Mouse (Mus musculus) c-Kit-positive CD71-positive TER-119-negative erythroid progenitor cells, embryonic 14.5 days (primary cell): ENCODE data around the gene Traf3ip1.

Experiments
- DNase-seq: peaks from one replicate; pipeline ENCODE4 v3.0.0-alpha.2; 2013; ENCODE audit warnings: low read depth

The Traf3ip1 gene

DNA sequence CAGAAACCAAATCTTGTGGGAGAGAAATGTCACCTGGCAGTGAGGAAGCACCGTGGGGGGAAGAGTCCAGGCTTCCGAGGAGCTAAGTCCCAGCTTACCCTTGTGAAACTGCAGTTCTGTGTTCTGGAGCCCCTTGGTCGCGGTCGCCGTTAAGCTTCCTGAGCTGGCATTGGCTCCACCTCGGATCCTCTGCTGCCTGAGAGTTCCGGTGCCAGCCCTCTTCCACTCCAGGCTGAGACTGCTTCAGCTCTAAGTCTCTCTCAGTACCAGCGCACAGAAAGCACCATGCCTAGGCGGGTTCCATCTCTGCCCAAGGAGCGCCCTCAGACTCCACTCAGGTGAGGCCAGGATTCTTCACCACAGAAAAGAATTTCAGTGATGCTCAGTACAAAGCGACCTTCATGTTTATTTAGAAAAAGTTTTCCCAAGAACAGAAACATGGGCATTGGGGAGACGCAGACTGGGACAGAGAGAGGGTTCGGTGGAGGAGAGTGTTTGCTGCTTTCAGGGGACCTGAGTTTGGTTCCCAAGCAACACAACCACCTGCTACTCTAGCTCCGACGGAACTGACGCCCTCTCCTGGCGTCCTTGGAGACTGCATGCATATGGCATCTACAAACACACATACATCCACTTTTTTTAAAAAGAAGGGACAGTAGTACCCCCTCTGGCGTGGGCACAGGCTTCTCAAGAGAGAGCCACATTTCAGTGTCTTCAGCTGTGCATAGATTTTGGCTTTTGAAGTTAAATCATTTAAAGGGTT is 39.7 kb downstream of the Traf3ip1 start:
- no peak for DNase-seq

DNA sequence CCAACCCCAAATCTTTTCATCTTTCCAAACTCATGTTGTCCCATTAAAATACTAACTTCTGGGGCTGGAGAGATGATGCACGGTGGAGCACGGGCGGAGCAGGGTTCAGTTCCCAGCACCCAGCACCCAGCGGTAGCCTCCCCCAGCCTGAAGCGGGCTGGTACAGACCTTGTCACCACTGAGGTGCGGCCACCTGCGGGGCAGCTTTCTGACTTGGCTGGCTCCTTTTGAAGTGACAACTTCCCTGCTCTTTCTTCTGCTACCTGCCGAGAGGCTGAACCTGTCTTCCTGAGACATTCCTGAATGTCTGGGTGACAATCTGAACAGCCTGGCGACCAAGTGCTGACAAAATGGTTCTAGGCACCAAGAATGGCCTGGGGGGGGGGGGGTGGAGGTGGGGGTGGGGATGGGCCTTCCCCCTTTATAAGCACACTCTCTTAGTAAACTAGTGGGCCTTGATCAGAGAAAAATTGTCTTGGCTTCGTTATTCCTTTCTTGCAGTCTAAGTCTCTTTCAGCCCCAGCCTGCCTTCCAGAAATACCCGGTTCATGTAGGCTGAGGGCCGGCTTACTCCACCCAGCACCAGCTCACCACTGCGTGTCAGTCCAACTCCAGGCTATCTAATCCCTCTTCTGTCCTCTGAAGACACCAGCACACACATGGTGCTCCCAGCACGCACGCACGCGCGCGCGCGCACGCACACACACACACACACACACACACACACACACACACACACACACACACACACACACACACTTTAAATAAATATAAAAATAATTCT is 43.5 kb downstream of the Traf3ip1 start:
- DNase-seq: no peak

DNA sequence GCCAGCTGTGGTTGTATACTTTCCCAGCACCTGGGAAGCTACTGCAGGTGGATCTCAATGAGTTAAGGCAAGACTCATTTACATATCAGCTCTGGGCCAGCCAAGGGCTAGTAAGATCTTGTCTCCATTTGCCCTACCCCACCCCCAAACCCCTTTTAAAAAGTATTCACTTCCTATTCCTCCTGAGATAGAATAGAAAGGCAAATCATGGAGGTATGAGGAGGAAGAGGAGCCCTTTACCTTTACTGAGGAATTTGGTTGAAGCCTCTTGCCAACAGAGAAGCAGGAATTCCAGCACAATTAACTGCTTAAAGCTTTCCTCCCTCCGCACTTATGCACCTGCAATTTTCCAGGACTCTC is 44.1 kb downstream of the Traf3ip1 start:
- DNase-seq: no peak

DNA sequence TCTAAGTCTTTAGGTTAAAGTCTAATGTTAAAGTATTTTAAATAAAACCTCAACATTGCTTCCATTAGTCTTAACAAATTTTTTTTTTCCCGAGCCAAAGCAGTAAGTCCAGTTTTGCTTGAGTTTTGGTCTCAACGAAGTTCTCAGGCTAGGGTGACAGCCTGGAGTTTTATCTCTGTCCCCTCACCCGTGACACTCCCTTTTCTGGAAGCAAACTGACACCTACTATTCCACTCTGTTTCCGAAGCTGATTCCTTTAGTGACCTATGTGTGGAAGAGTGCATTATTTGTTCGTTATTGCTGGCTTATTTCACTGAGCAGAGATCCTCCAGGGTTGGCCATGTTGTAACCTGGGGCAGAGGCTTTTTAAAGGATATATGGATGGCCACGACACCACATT is 44.8 kb downstream of the Traf3ip1 start:
- no peak for DNase-seq

DNA sequence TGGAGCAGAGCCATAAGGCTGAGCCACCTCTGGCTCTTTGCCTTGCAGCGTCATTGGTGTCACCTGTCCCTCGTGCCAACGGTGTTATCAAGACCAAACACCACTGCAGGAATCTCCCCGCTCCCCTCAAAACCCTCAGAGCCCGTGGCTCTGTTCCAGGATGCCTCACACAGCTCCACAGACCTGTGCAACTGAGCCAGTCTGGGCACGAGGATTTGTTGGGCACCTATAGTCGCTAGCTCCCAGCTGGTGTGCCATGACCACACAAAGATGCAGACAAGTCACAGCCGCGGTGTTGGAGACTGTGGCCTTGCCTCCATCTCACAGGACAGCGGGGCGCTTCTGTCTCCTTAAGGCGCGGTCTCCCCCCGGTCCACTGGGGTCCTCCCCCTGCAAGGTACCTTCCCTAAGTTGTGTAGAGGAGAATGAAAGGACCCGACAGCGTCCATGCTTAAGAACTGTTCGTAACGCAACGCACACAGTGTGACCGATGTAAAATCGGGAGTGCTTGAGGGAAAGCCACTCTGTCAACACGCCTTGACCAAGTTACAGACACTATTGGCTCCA is 45.3 kb downstream of the Traf3ip1 start:
- DNase-seq: peak; percentile 61

DNA sequence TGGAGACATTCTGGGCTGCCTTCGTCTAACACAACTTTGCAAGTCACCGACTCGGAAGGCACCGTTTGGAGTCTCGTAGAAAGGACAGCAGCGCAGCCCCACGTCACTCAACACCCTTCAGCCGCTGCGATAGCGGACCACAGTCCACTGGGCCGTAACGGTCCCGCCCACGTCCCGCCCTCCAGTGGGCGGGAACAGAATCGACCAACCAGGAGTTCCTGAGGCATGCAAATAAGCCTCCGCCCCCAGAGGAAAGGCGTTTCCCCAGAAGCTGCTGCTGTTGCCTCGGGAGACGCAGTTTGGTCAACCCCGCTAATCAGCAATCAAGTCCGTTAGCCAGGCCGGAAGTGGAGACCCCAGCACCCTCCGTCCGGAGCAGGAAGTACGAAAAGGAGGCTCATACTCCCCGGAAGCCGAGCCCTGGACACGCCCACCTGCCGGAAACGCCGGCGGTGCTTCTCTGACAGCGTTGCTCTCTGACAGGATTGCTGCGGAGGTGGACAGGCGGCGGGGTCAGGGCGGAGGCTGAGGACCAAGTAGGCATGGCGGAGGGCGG is 45.9 kb downstream of the Traf3ip1 start, which contains the start of gene Asb1:
TSS of gene Asb1 (plus strand) at position 274 of the 556 bp plus-strand sequence.
- DNase-seq: peak; percentile 98

DNA sequence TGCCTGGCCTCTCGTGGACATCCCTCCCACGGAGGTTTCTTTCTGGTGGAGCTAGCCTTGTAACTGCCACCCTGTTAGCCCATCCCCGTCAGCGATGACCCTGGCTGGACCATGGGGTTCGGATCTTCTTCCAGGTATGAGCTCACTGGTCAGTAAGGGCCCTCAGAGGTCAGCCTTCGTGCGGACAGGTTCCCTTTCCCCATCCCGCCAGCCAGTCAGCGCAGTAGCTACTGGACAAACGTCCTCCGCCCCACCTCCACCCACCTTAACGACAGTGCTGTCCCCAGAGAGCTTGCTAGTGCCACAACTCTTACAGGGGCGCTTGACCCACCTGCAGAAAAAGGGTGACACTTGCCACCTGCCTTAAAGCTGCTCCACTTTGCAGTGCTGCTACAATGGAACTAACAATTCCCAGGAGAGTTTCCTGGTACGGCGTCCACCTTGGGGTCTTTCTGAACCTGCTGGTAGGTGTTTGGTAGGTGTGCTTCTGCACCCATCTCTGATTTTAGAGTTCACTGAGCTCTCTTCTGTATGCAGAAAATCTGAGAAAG is 46.7 kb downstream of the Traf3ip1 start:
- DNase-seq: no peak

DNA sequence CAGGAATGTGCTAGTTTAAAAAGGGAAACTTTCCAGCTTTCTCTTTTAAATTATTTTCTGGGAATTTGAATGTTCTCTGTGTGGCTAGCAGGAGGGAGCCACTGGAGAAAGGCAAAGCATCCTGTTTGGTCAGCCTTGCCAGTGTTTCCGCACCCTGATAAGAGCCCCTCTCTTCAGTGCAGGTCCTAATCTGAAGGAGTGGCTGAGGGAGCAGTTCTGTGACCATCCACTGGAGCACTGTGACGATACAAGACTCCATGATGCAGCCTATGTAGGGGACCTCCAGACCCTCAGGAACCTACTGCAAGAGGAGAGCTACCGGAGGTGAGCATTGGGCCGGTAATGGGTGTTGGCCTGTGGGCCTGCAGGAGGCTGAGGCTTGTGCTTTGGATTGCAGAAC is 49.5 kb downstream of the Traf3ip1 start:
- no peak for DNase-seq

DNA sequence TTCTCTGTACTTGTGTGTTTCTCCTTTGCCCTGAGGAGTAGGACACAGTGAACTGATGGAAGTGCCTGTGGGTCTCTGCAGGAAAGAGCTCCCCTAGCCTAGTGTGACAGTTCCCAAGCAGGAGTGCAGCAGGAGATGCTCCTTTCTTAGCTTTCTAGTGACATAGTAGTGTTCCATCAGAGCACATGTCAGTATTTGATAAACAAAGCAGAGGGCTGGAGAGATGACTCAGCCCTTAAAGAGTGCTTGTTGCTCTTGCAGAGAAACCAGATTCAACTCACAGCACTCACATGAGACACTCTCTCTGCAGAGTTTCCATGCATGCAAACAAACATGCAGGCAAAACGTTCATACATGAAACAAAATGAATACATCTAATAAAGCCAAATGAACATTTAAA is 50.8 kb downstream of the Traf3ip1 start:
- DNase-seq: no peak

DNA sequence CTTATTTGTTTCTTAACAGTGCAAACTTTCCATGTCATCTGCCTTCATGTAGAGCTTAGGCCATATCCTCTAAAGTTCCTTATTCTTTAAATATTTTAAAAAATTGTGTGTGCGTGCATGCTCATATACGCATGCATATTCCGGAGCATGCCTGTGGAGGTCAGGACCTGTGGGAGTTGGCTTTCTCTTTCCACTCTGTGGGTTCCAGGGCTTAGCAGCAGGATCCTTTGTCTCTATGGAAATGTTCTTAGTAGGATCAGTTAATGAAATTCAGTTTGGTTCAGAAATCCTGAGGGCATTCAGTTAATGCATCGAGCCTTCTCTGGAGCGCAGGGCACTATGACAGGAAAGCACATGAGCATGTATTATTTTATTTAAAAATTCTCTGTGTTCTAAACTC is 53.1 kb downstream of the Traf3ip1 start:
- DNase-seq: no peak

DNA sequence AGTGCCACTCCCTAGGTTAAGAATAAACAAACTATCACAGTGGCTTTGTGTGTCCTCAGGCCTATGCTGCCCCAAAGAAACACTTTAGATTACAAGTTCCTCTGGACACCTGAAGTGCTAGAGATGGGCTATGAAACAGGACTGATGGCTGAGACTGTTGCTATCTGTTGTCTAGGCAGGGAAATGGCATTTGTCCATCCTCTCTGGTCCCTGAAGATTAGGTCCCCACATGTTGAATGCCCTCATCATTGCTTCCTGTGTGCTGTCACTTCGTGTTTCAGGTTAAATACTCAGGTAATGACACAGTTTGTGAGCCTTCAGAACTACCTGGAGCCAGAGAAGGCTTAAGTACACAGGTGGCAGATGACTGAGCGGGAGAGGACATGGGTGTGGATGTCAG is 54.6 kb downstream of the Traf3ip1 start:
- DNase-seq: no peak

DNA sequence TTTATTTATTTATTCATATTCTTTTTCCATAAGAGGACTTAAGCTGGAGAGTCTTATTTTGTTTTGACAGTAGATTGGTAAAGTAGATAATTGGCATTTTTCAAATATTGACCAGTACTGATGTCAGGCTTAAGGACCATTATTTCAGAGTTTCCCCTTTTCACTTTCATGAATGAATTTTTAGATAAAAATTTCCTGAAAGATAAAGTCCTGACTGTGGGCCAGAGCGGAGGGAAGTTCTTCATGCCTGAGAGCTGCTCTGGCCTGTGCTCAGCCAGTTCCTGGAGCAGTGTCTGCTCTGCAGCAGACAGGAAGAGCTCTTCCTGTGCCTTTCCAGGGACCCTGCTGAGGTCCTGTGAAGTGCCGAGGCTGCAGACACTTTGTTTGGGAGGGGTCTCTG is 62.7 kb downstream of the Traf3ip1 start:
- DNase-seq: no peak

DNA sequence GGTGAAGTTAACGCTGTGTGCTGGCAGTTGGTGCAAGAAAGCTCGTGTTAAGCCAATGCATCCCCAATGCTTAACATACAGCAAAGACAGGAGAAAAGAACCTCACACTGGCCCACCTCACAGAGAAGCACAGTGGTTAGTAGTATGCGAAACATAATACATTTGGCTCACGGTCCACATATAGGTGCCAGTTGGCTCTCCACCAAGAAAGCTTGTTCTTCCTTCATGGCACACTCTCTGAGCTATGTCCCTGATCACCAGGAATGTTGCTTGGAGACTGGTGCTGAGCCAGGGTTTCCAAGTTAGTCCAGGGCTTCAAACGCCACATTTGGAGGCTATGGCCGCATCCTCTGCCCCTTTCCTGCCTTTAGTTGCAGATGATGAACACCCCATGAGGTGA is 66.8 kb downstream of the Traf3ip1 start:
- DNase-seq: no peak

DNA sequence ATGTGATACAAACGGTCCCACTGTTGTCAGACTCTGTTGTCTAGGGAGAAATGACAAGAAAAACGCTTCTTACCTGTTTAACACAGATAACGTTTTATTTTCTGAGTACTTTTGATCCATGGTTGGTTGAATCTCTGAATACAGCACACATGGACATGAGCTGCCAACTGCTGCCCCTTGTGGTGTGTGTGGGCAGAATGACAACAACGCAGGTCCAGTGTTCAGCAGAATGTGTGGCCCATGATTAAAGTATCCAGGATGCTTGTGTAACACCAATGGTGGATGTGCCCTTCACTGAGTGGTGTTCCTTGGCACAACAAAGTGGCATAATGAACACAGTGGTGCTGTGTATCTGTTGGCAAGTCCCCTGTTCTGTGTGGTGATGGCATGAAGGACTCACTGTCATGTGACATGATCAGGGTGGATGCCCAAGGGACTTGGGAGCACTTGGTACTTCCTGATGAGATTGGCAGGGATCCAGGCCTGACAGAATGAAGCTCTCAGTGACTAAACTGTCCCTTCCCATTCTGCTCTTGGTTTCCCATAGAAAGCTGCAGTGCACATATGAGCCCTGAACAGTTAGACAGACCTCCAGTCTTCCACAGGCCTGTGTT is 68.6 kb downstream of the Traf3ip1 start:
- DNase-seq: no peak

DNA sequence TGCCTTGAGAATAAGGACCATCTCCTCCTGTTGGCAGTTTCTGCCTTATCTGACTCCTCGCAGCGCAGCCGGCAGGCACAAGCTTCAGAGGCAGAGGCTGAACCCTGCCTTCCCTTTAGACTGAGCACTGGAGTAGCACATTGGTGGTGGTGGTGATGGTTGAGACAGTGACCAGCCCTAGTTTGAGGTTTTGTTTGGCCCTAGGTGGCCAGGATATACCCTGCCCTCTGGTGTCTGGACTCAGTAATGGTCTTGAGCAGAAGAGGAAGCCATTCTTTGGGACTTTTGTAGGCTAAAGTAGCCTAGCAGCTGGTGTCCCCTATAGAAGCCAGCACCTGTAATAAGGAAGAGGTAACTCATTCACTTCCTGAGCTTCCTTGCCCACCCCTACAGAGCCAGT is 69.6 kb downstream of the Traf3ip1 start:
- no peak for DNase-seq

DNA sequence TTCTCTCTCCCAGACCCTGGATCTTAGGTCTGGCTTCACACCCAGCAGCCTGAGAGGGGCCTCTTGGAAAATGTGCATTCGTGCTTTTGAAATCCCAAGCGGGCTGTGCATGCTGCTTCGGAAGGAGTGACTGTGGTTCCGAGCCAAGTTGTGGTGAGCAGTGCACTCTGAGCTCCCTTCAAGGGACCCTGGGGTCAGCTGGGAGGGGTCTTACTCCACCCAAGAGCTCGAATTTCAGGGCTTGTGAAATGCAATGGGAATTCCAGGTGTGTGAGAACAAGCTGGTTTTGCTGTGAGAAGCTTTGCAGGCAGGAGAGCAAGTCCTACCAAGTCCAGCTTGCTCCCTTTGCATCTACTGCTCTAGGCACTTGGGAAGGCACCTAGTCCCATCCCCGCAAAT is 70.2 kb downstream of the Traf3ip1 start:
- DNase-seq: no peak

DNA sequence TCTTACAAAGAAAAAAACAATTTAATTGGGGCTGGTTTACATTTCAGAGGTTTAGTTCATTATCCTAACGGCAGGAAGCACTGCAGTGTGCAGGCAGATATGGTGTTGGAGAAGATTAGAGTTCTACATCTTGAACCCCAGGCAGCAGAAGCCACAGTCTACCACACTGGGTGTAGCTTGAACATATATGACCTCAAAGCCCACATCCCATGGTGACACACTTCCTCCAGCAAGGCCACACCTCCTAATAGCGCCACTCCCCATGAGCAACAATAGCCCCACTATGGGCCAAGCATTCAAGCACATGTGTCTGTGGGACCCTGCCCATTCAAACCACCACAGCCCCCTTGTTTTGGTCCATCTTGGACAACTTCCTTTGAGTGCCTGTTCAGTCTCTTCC is 72.8 kb downstream of the Traf3ip1 start:
- no peak for DNase-seq

DNA sequence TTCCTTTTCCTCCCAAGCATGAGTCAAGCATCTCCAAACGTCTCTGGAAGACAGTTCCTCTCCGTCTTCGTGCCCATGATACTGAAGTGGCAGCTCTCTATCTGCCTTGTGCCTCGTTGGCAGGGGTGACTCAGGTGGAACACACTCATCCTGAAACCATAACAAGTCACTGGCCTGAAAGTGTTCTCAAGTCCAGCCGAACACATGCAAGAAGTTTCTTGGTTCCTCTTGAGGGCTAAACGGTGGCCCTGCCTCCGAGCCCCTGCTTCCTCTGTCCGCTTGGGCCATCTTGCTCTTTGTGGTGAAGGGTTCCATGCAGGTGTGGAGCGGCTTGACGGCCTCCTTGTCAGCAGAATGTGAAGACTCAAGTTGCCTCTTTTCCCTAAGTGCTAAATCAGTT is 78.0 kb downstream of the Traf3ip1 start:
- DNase-seq: no peak

DNA sequence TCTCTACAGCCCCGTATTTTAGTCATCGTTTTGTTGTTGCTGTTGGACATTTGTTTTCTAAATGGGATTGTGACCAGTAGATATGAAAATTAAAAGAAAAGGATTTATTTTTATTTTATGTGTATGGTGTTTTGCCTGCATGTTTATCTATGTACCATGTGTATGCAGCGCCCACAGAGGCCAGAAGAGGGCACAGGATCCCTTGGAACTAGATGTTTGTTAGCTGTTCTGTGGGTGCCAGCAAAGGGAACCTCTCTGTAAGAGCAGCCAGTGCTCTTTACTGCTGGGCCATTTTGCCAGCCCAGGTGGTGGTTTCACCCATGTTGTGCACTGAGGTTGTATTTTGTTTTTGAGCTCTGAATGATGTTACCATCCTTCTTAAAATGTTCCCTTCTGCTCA is 79.8 kb downstream of the Traf3ip1 start:
- no peak for DNase-seq

DNA sequence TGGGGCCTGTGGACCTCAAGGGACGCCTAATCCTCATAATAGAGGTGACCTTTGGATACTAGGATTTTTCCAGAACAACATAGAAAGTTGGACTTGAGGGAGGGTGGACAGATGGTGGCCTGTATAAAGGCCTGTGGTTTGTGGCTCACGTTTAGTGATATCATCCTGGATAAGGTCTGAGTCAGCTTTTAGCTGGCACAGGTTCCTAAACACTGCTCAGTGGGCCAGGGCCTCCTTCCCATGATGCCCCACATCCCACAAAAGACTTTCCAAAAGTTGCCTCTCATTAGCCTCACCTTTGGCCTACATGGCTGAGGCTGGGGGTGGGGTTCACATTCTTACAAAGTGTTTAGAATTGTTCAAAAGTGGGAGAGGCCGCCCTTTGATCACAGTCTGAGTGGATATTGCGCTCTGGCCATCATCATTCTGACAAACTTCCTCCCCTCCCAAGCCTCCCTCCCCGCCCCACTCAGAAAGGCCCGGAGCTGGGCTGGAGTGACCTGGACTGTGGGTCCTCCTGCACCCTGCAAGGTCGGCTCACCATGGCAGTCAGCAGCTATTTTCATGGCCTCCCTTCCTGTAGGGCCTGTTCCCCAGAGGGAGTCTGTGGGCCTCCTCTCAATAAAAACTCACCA is 83.6 kb downstream of the Traf3ip1 start:
- no peak for DNase-seq
